Comparison of ENCODE assay signal across 8 mouse cellular contexts in genomic region chr11:6474381-6474780, GRCm38 (mm10). TPM values are rescaled to one million over a fixed set of nuclear protein-coding genes. Genes with fewer than 3 reads are reported as not detected.
DNase-seq lines count a peak whose midpoint lies in the region; ATAC-seq and TF ChIP-seq lines count a peak whose summit lies in the region.

No protein-coding gene starts in this region.

- H3K27ac ChIP-seq in lung, embryonic 16.5 days (ENCODE audit: low read length): no peak overlapping the region; the same call in 1 of the 2 replicates
- H3K27ac ChIP-seq in embryonic fibroblast, embryonic 13.5 days (ENCODE audit: insufficient read depth, low read length): peak overlapping the region; percentile 11; the same call in 1 of the 2 replicates
- H3K27ac ChIP-seq in limb, embryonic 11.5 days (replicated peaks; ENCODE audit: low read depth, low read length): no peak overlapping the region; the same call in 1 of the 2 replicates
- no peak overlapping the region for H3K27ac ChIP-seq in small intestine, adult 2 months (ENCODE audit: insufficient read depth, low read depth, low read length)

- no peak for TF ChIP-seq CTCF in embryonic fibroblast, embryonic 13.5 days (IDR thresholded peaks at IDR 0.05; ENCODE audit: borderline replicate concordance, insufficient read depth, low read length)
- no peak for TF ChIP-seq CTCF in small intestine, adult 2 months (IDR thresholded peaks at IDR 0.05; ENCODE audit: extremely low read depth, insufficient read length, insufficient replicate concordance, low read depth, low read length)

- DNase-seq in lung, postnatal 36 days: no peak
- DNase-seq in limb, embryonic 11.5 days (ENCODE audit: low spot score): no peak
- no peak for DNase-seq in cerebellum, adult 8-10 months
- DNase-seq in ovary, postnatal 14 days (ENCODE audit: low spot score): no peak
- DNase-seq in frontal cortex, postnatal 14 days (ENCODE audit: low spot score in 2 of 2): no peak

- H3K4me3 ChIP-seq in lung, embryonic 16.5 days (ENCODE audit: low read length): peak overlapping the region; percentile 76
- H3K4me3 ChIP-seq in embryonic fibroblast, embryonic 13.5 days (ENCODE audit: insufficient read depth, low read length): peak overlapping the region; percentile 93
- peak overlapping the region; percentile 95 for H3K4me3 ChIP-seq in limb, embryonic 11.5 days (ENCODE audit: low read depth, low read length)
- peak overlapping the region; percentile 77 for H3K4me3 ChIP-seq in small intestine, adult 2 months (ENCODE audit: low read depth, low read length)

- TF ChIP-seq POLR2A in embryonic fibroblast, embryonic 13.5 days (IDR thresholded peaks at IDR 0.05; ENCODE audit: low read depth, low read length): no peak
- TF ChIP-seq POLR2A in small intestine, adult 2 months (IDR thresholded peaks at IDR 0.05; ENCODE audit: low read depth, low read length): no peak

- WGBS in lung, embryonic 16.5 days: 17% methylated on average over 6 of the region's 6 CpGs
- WGBS in limb, embryonic 11.5 days: 42% methylated on average over 6 of the region's 6 CpGs
- 6% methylated on average over 6 of the region's 6 CpGs for WGBS in small intestine, adult 2 months

- no peak for ATAC-seq in lung, embryonic 16.5 days (ENCODE audit: low read depth)
- ATAC-seq in limb, embryonic 11.5 days (ENCODE audit: insufficient number of reproducible peaks, low FRiP score, low TSS enrichment, low read depth): no peak

- H3K4me2 ChIP-seq in lung, embryonic 16.5 days (ENCODE audit: low read depth, low read length): peak overlapping the region; percentile 76
- H3K4me2 ChIP-seq in limb, embryonic 11.5 days (ENCODE audit: low read depth, severe bottlenecking): peak overlapping the region; percentile 89

- no peaks in the 10 kb centered on the region for H3K27me3 ChIP-seq in lung, embryonic 16.5 days (ENCODE audit: control insufficient read depth, insufficient read depth, low read depth, low read length)
- no peaks in the 10 kb centered on the region for H3K27me3 ChIP-seq in limb, embryonic 11.5 days (ENCODE audit: control insufficient read depth, insufficient read depth, low read length)
- H3K27me3 ChIP-seq in small intestine, adult 2 months (ENCODE audit: control insufficient read depth, insufficient read depth, low read length): no peaks in the 10 kb centered on the region

- H3K36me3 ChIP-seq in lung, embryonic 16.5 days (ENCODE audit: control insufficient read depth, insufficient read depth, low read length): no peaks in the 10 kb centered on the region; the same call in 1 of the 2 replicates
- peaks cover 6% of the 10 kb centered on the region; the same call in 1 of the 2 replicates for H3K36me3 ChIP-seq in limb, embryonic 11.5 days (ENCODE audit: control insufficient read depth, insufficient read depth, low read length)
- H3K36me3 ChIP-seq in small intestine, adult 2 months (ENCODE audit: control insufficient read depth, insufficient read depth, low read length): peaks cover 11% of the 10 kb centered on the region

- peaks cover 30% of the 10 kb centered on the region for H3K4me1 ChIP-seq in lung, embryonic 16.5 days (replicated peaks; ENCODE audit: control insufficient read depth, insufficient read depth, low read length)
- H3K4me1 ChIP-seq in embryonic fibroblast, embryonic 13.5 days (ENCODE audit: control insufficient read depth, insufficient read depth, low read length): peaks cover 8% of the 10 kb centered on the region; the same call in 1 of the 2 replicates
- H3K4me1 ChIP-seq in limb, embryonic 11.5 days (ENCODE audit: control insufficient read depth, insufficient read depth, low read length): peaks cover 25% of the 10 kb centered on the region
- peaks cover 10% of the 10 kb centered on the region; the same call in 1 of the 2 replicates for H3K4me1 ChIP-seq in small intestine, adult 2 months (ENCODE audit: control insufficient read depth, insufficient read depth, insufficient read length, low read length)

- H3K9ac ChIP-seq in lung, embryonic 16.5 days (ENCODE audit: low read length): peak overlapping the region; percentile 93
- H3K9ac ChIP-seq in limb, embryonic 11.5 days (ENCODE audit: low read length): peak overlapping the region; percentile 86

- H3K9me3 ChIP-seq in lung, embryonic 16.5 days (ENCODE audit: control insufficient read depth, low read length): no peaks in the 10 kb centered on the region
- H3K9me3 ChIP-seq in limb, embryonic 11.5 days (ENCODE audit: control insufficient read depth, low read length): no peaks in the 10 kb centered on the region

RNA-seq across cellular contexts. Expression of gene Purb, which starts 1.3 kb away (rescaled TPM):
- polyA plus RNA-seq in lung, embryonic 16.5 days (2015; fragmentation: Nextera tagmentation; extraction: Ambion mirVana): 31.2 and 32.6 TPM in 2 replicates
- polyA plus RNA-seq in embryonic fibroblast, embryonic 13.5 days (2011; ENCODE audit: insufficient read length, low read depth, missing spikeins): 38.7 and 43.2 TPM in 2 replicates
- polyA plus RNA-seq in limb, embryonic 11.5 days (2014; fragmentation: Nextera tagmentation; extraction: Ambion mirVana): 15.3 and 16.4 TPM in 2 replicates
- polyA plus RNA-seq in small intestine, adult 2 months (2012; rRNA removed): 4.2 and 7.0 TPM in 2 replicates

RNA-seq across cellular contexts. Expression of gene H2afv, which starts 30.1 kb away (rescaled TPM):
- polyA plus RNA-seq in lung, embryonic 16.5 days (2015; fragmentation: Nextera tagmentation; extraction: Ambion mirVana): 581 and 621 TPM in 2 replicates
- polyA plus RNA-seq in embryonic fibroblast, embryonic 13.5 days (2011; ENCODE audit: insufficient read length, low read depth, missing spikeins): 55.9 and 74.5 TPM in 2 replicates
- 866 and 905 TPM in 2 replicates for polyA plus RNA-seq in limb, embryonic 11.5 days (2014; fragmentation: Nextera tagmentation; extraction: Ambion mirVana)
- 63.8 and 141 TPM in 2 replicates for polyA plus RNA-seq in small intestine, adult 2 months (2012; rRNA removed)

RNA-seq across cellular contexts. Expression of gene Myo1g, which starts 46.4 kb away (rescaled TPM):
- 3.8 and 5.0 TPM in 2 replicates for polyA plus RNA-seq in lung, embryonic 16.5 days (2015; fragmentation: Nextera tagmentation; extraction: Ambion mirVana)
- polyA plus RNA-seq in embryonic fibroblast, embryonic 13.5 days (2011; ENCODE audit: insufficient read length, low read depth, missing spikeins): 0.11 TPM in 1 of 2 replicates, not detected in the other
- 0.64 and 0.74 TPM in 2 replicates for polyA plus RNA-seq in limb, embryonic 11.5 days (2014; fragmentation: Nextera tagmentation; extraction: Ambion mirVana)
- polyA plus RNA-seq in small intestine, adult 2 months (2012; rRNA removed): 9.8 and 15.5 TPM in 2 replicates

RNA-seq across cellular contexts. Expression of gene Ppia, which starts 59.1 kb away (rescaled TPM):
- polyA plus RNA-seq in lung, embryonic 16.5 days (2015; fragmentation: Nextera tagmentation; extraction: Ambion mirVana): 5,388 and 5,620 TPM in 2 replicates
- polyA plus RNA-seq in embryonic fibroblast, embryonic 13.5 days (2011; ENCODE audit: insufficient read length, low read depth, missing spikeins): 2,412 and 2,425 TPM in 2 replicates
- 5,871 and 5,955 TPM in 2 replicates for polyA plus RNA-seq in limb, embryonic 11.5 days (2014; fragmentation: Nextera tagmentation; extraction: Ambion mirVana)
- 275 and 276 TPM in 2 replicates for polyA plus RNA-seq in small intestine, adult 2 months (2012; rRNA removed)
